Mouse (Mus musculus) heart, postnatal 36 days (tissue): ENCODE data around the gene Uchl3. TPM values are rescaled to one million over a fixed set of nuclear protein-coding genes. Genes with fewer than 3 reads are reported as not detected.

ENCODE experiments used
- DNase-seq, 2 experiments: peaks; one replicate each; pipeline ENCODE4 v3.0.0; 2021 to 2022
- intact Hi-C: fragments of 180-260 bp; cut with DNase I; formaldehyde crosslinking; loops from one replicate; pipeline ENCODE4 v1.15.1; 2025
- total RNA-seq, 2 experiments: library from RNA; stranded (reverse); gene quantifications; 2 replicates each; pipeline ENCODE4 v1.2.3; 2021

Uchl3 gene
- total RNA-seq, 2 experiments from 2014 or later: 36.0 TPM

- intact Hi-C loops: no loop called here
- DNase-seq: no peak
Observed at GRCm38 (mm10) chr14:101664274-101664673, 10.5 kb downstream of the Uchl3 start.

DNA sequence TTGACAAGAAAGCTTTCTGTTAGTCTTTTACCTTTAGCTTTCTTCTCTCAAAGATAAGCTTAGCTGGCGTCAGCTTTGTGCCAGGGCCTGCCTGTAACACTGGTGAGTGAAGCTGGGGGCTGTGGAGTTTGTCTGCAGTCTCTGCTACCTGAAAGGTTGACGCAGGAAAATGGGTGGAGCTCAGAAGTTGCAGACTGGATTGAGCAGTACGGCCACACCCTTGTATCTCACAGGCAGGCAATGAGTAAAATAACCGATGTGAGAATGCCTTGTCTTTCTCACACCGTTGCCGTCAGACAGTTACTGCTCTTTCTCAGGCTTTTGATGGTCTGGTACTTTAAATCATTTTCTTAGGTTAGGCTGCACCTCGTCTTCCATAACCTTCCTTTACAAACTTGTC lies 12.3 kb downstream of the Uchl3 start:
- no peak for DNase-seq
- intact Hi-C loops: no loop called here

GRCm38 (mm10) chr14:101666536-101666935 lies 12.8 kb downstream of the Uchl3 start:
- DNase-seq: no peak
- intact Hi-C loops: no loop called here

DNA sequence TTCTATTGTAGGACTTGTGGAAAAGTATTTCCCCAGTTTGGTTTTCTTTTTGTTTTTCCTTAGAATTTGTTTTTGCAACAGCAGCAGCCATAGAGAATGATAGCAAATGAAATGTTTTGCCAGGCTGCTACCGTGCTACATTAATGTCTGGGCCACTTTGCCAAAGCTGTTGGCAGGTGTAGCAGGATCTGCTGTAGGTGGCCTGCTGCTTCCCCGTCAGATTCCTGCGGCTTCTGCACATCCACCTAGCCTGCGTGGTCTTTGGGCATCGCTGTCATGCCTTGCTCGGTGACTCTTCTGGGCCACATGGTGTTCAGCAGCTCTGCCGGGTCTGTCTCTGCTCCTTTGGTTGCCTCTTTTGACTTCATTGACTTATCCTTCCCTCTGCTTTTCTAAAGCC lies 14.9 kb downstream of the Uchl3 start:
- intact Hi-C loops: no loop called here
- no peak for DNase-seq

DNA sequence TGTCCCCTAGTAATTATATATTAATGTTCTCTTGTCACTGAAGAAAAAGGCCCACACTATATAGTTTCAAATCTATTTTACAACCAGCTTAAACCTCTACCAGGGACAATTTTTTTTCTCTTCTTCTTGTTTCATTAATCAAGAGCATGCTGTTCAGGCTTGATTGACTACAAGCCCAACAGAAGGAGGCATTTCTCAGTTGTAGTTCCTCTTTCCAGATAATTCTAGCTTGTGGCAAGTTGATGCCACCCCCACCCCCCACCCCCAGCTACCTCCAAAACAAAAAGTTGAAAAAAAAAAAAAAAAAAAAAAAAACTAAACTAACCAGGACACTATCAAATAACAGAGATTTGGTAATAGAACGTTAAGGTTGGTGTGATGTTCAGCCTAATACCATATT lies 18.5 kb downstream of the Uchl3 start:
- DNase-seq: no peak
- intact Hi-C loops: no loop called here

GRCm38 (mm10) chr14:101687696-101688095 lies 33.9 kb downstream of the Uchl3 start:
- intact Hi-C loops: no loop called here

DNA sequence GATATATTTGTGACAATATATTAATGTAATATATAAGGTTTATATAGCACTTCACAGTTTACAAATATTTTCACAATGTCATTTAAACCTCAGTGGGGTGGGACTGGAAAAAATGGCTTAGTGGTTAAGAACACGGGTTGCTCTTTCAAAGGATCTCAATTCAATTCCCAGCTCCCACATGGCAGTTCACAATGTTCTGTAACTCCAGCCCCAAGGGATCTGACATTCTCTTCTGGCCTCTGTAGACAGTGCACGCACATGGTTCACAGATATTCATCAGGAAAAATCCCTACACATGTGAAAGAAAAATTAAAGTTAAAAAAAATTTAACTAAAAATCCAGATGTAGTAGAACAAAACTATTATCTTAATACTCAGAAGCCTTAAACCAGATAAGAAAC lies 34.6 kb downstream of the Uchl3 start:
- intact Hi-C loops: no loop called here
- DNase-seq: no peak

More at GRCm38 (mm10) chr14:101687696-101688095, 33.9 kb downstream of the Uchl3 start:
- DNase-seq: no peak

- DNase-seq: no peak
- intact Hi-C loops: no loop called here
Observed at GRCm38 (mm10) chr14:101704479-101704878, 50.7 kb downstream of the Uchl3 start.

- intact Hi-C loops: no loop called here
- no peak for DNase-seq
Observed at GRCm38 (mm10) chr14:101707088-101707487, 53.3 kb downstream of the Uchl3 start.

DNA sequence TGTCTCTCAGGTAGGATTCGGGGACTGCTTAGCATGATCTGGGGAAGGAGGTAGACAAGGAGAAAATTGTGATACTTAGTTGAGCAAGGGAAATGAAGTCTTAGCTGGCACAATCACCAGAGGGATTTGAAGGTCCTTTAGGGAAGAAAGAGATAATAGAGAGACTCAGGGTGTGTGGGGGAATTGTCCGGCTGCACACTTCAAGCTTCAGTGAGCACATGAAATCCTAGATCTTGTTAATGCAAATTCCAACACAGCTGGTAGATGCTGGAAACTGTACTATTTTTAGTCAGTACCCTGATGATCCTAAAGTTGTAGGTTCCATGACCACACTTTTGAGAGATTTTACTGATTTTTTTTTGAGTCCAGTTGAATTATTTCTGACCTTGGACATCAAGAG lies 60.6 kb downstream of the Uchl3 start:
- intact Hi-C loops: no loop called here
- no peak for DNase-seq

- DNase-seq: peak; percentile 71 to 75
- intact Hi-C loops: loop anchor here (5.0 kb wide), 1 partner anchor 77 kb away; the partner anchor contains the start of gene Uchl3
Observed at GRCm38 (mm10) chr14:101729237-101729971, 75.6 kb downstream of the Uchl3 start, which contains the start of the genes Gm9922 and Lmo7. Gene Gm9922 (minus strand): TSS chr14:101729814. Gene Lmo7 (plus strand): TSS chr14:101729957.

DNA sequence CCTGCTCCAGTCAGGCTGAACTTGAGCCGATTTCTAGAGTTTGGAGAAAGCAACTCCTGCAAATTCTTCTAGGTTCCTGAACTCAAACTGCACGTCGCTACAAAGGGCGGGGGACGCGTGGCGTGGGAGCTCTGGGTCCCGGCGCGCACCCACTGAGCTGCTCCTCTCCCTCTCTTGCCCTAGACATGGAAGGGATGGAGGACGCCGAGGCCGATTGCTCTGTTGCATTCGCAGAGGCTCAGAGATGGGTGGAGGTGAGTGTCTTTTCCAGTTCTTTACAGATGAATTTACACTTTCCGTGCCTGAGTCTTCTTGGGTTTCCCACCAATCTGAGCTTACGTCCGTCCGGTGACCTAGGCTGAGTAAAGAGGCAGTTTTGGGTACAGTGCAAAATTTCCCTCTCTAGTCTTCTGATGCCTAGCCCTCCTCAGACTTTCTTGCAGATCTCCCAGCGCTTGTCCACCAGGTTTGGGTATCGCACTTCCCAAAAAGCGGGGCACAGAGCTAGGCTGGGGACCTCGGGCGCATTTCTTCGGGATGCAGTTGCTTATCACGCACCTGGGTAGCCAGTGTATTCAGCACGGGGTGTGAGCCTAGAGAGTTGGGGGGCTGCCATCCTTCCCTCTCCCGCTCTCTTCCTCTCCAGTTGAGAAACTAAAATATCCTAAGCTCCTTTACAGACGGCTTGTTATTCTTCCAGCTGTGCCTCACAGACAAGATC lies 76.4 kb downstream of the Uchl3 start:
- intact Hi-C loops: loop anchor here (5.0 kb wide), 1 partner anchor 78 kb away; the partner anchor contains the start of gene Uchl3
- no peak for DNase-seq

DNA sequence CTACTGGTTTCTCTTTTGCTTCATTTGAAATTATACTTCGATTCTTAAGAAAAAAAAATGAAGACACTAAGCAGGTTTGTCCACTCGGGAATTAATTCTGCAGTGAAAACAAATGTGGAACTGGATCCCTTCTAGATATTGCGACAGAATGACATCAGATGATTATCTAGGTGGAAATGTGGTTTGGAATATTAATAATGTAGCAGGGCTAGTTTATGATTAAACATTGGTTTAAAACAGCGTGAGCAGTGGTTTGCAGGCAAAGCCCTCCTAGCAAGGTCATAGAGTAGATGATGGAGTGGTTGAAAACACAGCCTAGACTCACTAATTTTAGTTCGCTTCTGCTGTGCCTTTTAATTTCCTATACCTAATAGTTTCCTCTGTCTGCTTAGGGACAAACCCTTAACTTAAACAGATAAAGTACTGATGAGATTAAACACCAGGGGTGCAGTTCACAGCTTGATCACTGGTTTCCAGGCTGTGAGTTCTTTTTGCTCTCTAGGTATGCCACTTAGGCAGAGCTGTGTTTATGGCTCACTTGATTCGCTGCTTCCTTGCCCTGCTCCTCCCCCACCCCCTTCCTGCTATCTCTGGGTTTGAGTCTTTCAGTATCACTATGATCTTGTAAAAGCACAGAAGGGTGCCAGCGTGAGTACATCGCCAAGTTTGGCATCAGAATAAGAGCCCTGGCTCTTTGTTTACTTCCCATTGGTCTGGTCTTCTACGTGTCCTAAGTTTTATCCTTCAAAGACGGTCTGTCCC lies 80.0 kb downstream of the Uchl3 start:
- intact Hi-C loops: no loop called here
- DNase-seq: no peak

DNA sequence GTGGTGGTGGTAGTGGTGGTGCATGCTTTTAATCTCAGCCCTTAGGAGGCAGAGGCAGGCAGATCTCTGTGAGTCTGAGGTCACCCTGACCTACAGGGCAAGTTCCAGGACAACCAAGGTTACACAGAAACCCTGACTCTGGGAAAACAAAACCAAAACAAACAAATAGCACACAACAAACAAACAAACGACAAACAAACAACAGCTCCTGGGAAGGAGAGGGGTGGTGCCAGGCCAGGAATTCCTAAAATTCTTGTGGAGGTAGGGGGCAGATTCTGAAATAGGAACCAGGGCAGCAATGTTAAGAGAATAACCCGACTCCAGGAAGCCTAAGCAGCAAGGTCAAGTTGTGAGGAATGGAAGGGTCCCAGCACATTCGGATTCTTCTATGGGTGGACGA lies 83.7 kb downstream of the Uchl3 start:
- no peak for DNase-seq
- intact Hi-C loops: no loop called here

Other genes with a start within 250 kb of the Uchl3 start
- 10 to 100 TPM; 64.9 to 93.1 TPM for gene Tbc1d4, start 44.8 kb upstream of the Uchl3 start, total RNA-seq
- 10 to 100 TPM; 28.9 to 31.5 TPM for gene Commd6, start 13.3 kb upstream of the Uchl3 start, total RNA-seq
- gene Gm9922, start 75.8 kb downstream of the Uchl3 start, total RNA-seq: 1 to 10 TPM; 1.1 to 1.2 TPM
- gene Lmo7, start 76.0 kb downstream of the Uchl3 start, total RNA-seq: 100 to 1,000 TPM; 360 to 412 TPM